Mouse (Mus musculus) spleen, adult 2 months (tissue): ENCODE data around the gene Ube2q2. TPM values are rescaled to one million over a fixed set of nuclear protein-coding genes. Genes with fewer than 3 reads are reported as not detected.
"Not testable (repeated sequence)": the region's sequence is repeated elsewhere in the genome, so short reads cannot be mapped to it uniquely, and the experiment has no call there.

Experiments
- DNase-seq, 2 experiments: peaks; one replicate each; pipeline versions ENCODE4 v3.0.0 to v3.0.0-alpha.2; 2012 to 2021; ENCODE audit warnings: low spot score in 2 of 2, low read depth in 1 of 2
- H3K27ac ChIP-seq: fragments of 200-500 bp; 2 replicates; pipeline ENCODE4 v1.5.1; 2012; ENCODE audit warnings: low read length, inconsistent platforms; ENCODE audit not compliant: insufficient read depth
- H3K27me3 ChIP-seq: fragments of 200-500 bp; 2 replicates; pipeline ENCODE4 v1.6.1; 2012; ENCODE audit warnings: mild to moderate bottlenecking, moderate library complexity, low read length, inconsistent platforms; ENCODE audit not compliant: control insufficient read depth, insufficient read depth
- H3K36me3 ChIP-seq: fragments of 200-500 bp; 2 replicates; pipeline ENCODE4 v1.6.1; 2012; ENCODE audit warnings: mild to moderate bottlenecking, low read length, inconsistent platforms; ENCODE audit not compliant: control insufficient read depth, insufficient read depth
- H3K4me1 ChIP-seq: fragments of 200-500 bp; 2 replicates; pipeline ENCODE4 v1.6.1; 2011; ENCODE audit warnings: inconsistent platforms; ENCODE audit not compliant: control insufficient read depth, insufficient read depth, insufficient read length
- H3K4me3 ChIP-seq: fragments of 200-500 bp; 2 replicates; pipeline ENCODE4 v1.5.1; 2011; ENCODE audit warnings: mild to moderate bottlenecking, inconsistent platforms; ENCODE audit not compliant: insufficient read depth, insufficient read length; ENCODE audit errors: extremely low read depth
- CTCF ChIP-seq: fragments of 200-500 bp; IDR thresholded peaks from 2 replicates; pipeline ENCODE4 v1.5.1; 2011; ENCODE audit warnings: mild to moderate bottlenecking, inconsistent platforms; ENCODE audit not compliant: insufficient read depth, insufficient read length, insufficient replicate concordance; ENCODE audit errors: extremely low read depth
- POLR2A ChIP-seq: fragments of 200-500 bp; IDR thresholded peaks from 2 replicates; pipeline ENCODE4 v1.6.1; 2011; ENCODE audit warnings: low read depth, low read length, inconsistent platforms
- WGBS: fragments of 180-500 bp; shearing (Covaris S2); methylation state at CpG from one replicate; pipeline ENCODE4 v1.1.7; 2018; 5-methylcytosine and 5-hydroxymethylcytosine counted together
- polyA plus RNA-seq: library from polyadenylated mRNA; depleted of rRNA; stranded (reverse); fragments of >200 nt; gene quantifications from 2 replicates; pipeline ENCODE4 v1.2.3, GENCODE M21; 2012

Ube2q2 gene
- polyA plus RNA-seq, 1 experiment = 8.3 TPM

GRCm38 (mm10) chr9:55226251-55226650, 77.6 kb downstream of the Ube2q2 start:
- H3K27me3 ChIP-seq = no peaks in the 10 kb centered on the region
- WGBS = 85% methylated on average over 3 of the region's 3 CpGs
- H3K27ac ChIP-seq = no peak overlapping the region
- peaks cover 13% of the 10 kb centered on the region for H3K36me3 ChIP-seq
- TF ChIP-seq POLR2A = no peak
- TF ChIP-seq CTCF = no peak
- no peak for DNase-seq
- no peak overlapping the region for H3K4me3 ChIP-seq
- H3K4me1 ChIP-seq = no peaks in the 10 kb centered on the region

GRCm38 (mm10) chr9:55228149-55228548, 79.5 kb downstream of the Ube2q2 start:
- H3K4me3 ChIP-seq = no peak overlapping the region
- no peaks in the 10 kb centered on the region for H3K4me1 ChIP-seq
- H3K27me3 ChIP-seq = no peaks in the 10 kb centered on the region
- peaks cover 6% of the 10 kb centered on the region for H3K36me3 ChIP-seq
- H3K27ac ChIP-seq = no peak overlapping the region
- TF ChIP-seq CTCF (no peak), POLR2A (no peak)
- DNase-seq = no peak
- 63% methylated on average over 4 of the region's 4 CpGs for WGBS

DNA sequence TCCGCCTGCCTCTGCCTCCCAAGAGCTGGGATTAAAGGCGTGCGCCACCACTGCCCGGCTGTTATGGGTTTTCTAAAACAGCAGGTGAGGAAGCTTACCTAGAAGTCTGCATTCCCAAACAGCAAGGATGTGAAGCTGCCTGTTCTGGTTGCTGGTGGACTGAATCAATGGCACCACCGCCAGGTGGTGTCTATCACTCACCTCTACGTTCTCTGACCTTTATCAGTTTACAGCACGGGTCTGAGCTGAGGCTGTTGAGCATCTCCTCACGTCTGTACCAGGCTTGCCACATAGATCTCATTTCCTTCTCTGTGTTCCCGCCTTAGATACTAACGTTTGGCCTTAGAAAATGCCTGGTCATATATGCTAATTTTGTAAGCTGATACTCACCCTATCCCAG, 80.4 kb downstream of the Ube2q2 start:
- H3K4me3 ChIP-seq = no peak overlapping the region
- H3K36me3 ChIP-seq = no peaks in the 10 kb centered on the region
- TF ChIP-seq POLR2A (no peak), CTCF (no peak)
- H3K4me1 ChIP-seq = no peaks in the 10 kb centered on the region
- no peak overlapping the region for H3K27ac ChIP-seq
- DNase-seq = no peak
- 79% methylated on average over 10 of the region's 10 CpGs for WGBS
- H3K27me3 ChIP-seq = no peaks in the 10 kb centered on the region

DNA sequence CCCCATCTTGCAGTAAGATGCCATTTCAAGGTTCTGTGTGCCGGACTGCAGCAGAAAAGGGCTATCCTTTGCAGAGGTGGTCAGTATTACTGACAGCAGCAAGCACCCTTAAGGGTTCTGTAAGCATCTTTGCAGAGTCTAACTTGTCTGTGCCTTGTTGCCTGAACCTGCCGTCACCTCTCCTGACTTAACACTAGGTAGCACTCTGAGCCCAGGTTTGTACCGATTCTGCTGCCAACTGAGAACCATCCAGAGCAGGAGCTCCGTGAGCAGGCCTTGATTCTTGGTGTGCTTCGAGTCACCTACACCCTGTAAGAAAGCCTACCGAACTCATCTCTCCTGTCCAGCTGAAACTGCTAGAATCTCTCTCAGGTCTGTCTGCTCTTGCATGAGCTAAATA, 82.9 kb downstream of the Ube2q2 start:
- Histone ChIP-seq H3K27me3 (no peaks in the 10 kb centered on the region), H3K4me1 (no peaks in the 10 kb centered on the region), H3K4me3 (no peak overlapping the region), H3K36me3 (no peaks in the 10 kb centered on the region), H3K27ac (no peak overlapping the region)
- no peak for TF ChIP-seq POLR2A
- TF ChIP-seq CTCF = no peak
- DNase-seq = no peak
- WGBS = 73% methylated on average over 6 of the region's 6 CpGs

DNA sequence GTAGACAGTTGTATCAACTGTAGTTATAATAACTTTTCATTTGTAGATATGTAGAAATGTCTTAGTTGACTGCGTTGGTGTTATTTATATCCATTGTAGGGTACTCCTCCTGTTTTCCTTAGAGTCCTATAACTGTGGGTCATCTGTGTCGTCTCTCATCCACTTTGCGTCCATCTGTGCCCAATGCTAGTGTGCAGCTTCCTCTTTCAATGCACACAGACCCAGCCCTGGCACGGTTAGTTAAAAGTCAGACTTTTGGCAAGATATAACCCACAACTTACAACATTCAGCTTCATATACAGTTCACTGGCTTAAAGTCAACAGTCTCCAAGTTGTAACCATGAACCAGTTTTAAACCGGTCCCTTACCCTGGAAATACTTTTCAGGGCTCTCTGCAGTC, 83.5 kb downstream of the Ube2q2 start:
- no peak for TF ChIP-seq CTCF
- TF ChIP-seq POLR2A = no peak
- H3K27ac ChIP-seq = no peak overlapping the region
- no peak for DNase-seq
- no peaks in the 10 kb centered on the region for H3K36me3 ChIP-seq
- H3K4me1 ChIP-seq = no peaks in the 10 kb centered on the region
- H3K4me3 ChIP-seq = no peak overlapping the region
- no peaks in the 10 kb centered on the region for H3K27me3 ChIP-seq
- 44% methylated on average over 5 of the region's 5 CpGs for WGBS

GRCm38 (mm10) chr9:55232586-55232985, 83.9 kb downstream of the Ube2q2 start:
- DNase-seq = no peak
- Histone ChIP-seq H3K4me3 (no peak overlapping the region), H3K4me1 (no peaks in the 10 kb centered on the region), H3K36me3 (no peaks in the 10 kb centered on the region), H3K27ac (no peak overlapping the region), H3K27me3 (no peaks in the 10 kb centered on the region)
- TF ChIP-seq POLR2A = no peak
- TF ChIP-seq CTCF = no peak
- 84% methylated on average over 7 of the region's 7 CpGs for WGBS

GRCm38 (mm10) chr9:55233076-55233475, 84.4 kb downstream of the Ube2q2 start:
- H3K27me3 ChIP-seq, H3K4me3 ChIP-seq, H3K4me1 ChIP-seq, DNase-seq, H3K27ac ChIP-seq, H3K36me3 ChIP-seq: not testable (repeated sequence)
- WGBS = 88% methylated on average over 11 of the region's 11 CpGs
